Mouse (Mus musculus) spleen, adult 18-20 months (tissue): ENCODE measurements around the gene Plekhg5.
"Not testable (repeated sequence)": the region's sequence is repeated elsewhere in the genome, so short reads cannot be mapped to it uniquely, and the experiment has no call there.

ENCODE experiments used
- DNase-seq, 2 experiments: peaks; one replicate each; pipeline ENCODE4 v3.0.0; 2022; ENCODE audit warnings: mixed read lengths in 2 of 2

The Plekhg5 gene

DNA sequence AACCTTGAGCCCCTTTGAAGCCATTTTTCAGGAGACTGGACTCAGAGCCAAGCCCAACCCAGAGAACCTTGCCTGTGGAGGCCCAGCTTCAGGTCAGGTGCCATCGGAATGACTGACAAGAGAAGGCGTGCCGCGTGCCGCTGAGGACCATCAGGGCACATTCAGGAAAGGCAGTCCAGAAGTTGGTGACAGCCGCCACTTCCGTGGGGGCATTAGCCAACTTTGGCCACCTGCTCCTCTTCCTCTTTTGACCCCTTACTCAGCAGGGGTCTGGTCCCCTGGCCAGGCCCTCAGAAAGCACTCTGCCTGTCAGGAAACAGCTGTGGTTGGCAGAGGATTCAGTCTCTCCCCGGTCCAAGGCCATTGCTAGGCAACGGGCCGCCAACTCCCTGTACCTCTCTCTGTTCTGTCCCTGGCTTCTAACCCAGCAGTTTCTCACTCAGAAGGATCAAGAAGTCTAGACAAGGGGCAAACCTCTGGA lies at the start of gene Plekhg5:
Gene Plekhg5, plus strand, starts transcription at position 378 of the 481 bp plus-strand sequence.
- DNase-seq = no peak

DNA sequence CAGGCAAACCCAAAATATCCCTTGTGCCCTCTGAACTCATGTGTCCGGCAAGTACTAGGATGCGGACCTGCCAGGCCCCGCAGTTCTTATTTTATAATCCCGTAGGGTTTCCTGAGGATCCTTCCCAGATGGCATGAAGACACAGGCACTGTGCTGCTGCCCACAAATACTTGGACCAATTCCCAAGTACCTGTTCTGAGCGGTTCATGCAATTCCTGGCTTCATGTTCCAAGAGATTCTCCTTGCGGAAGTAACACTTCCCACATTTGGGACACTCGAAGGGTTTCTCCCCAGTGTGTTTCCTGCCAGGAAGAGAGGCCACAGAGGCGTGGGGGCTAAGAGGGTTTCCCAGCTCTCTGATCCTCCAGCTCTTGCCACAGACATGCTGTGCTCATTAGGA lies 49.8 kb upstream of the Plekhg5 start:
- no peak for DNase-seq

DNA sequence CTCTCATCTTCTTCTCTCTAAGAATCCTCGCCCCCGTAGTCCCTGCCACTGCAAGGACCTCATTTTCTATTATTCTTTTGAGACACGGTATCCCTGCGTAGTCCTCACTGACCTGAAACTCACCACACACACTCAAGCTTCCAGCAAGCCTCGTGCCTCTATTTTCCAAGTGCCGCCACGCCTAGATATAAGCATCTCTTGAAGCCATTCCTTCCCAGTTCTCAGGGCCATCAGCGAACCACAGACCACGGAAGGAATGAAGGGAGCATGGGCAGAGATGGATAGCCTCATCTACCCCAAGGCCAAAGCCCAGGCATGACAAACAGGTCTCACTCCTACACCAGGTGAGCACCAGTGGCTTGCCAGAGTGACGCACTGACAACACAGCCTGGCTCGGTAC lies 47.8 kb upstream of the Plekhg5 start:
- DNase-seq = no peak

DNA sequence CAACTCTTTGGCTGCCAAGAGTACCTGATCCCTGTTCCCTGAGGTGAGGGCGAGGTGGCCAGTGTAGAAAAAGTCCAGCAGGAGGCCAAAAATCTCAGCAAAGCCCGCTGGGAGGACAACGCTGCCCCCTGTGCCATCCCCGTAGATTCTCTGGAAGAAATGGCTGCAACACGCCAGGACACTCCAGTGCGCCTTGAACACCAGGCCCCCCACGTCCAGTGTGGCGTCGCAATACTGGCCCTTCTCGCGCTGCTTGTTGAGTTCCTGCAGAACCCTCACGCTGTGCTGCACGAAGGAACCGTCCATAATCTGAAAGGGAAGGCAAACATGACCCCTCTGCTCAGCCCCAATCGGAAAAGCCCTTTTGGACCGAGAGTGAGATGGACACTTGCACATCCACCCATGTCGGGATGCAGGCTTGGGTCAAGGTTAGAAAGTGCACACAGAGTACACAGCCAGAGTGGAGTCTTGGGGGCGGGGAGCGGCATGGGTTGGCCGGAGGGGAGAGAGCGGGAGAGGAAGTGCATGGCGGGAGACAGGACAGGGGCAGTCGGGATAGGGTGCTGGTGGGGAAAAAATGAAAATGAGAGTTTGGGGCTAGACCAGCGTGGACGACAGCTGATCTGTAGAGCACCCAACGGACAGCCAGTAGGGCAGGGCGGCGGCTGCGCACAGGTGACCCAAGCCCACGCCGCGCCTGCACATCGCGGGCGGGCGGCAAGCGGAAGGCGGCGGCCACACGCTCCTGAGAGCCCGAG lies 45.4 kb upstream of the Plekhg5 start:
- DNase-seq = no peak

DNA sequence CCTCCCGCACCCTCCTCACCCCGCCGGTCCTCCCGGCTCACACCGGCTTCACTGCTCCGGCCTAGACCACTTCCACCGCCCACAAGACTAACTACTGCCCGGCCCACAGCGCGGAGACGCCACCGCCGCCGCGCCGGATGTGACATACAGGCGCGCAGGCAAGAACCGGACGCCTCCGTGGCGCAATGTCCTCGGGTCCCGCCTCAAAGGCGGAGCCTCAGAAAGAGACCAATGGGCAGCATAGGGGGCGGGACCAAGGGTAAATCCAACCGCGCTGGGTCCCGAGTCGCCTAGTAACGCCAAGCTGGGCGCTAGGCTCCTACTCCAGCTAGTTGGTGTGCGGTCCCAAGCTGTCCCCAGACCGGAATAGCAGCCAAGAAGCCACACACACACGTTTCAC lies 44.8 kb upstream of the Plekhg5 start, which contains the start of gene Zbtb48:
Gene Zbtb48, minus strand, starts transcription at position 148 of the 400 bp plus-strand sequence.
- DNase-seq = peak; percentile 90 to 94

DNA sequence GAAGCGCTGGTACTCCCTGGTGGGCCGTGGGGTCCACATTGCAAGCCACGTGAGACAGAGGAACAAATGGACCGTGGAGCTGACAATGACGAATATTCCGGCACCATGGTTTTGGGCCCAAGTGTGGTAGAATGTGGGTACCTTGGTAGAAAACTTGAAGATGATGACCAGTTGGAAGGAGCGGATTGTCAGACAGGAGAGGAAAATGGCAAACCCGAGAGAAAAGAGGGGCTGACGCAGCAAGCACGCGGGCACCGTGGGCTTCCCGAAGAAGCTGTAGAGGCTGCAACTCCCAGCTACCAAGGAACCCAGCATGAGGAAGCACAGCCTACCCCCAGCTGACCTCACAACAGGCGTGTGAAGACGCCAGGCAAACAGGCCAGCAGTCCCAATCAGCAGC lies 43.8 kb upstream of the Plekhg5 start:
- no peak for DNase-seq

DNA sequence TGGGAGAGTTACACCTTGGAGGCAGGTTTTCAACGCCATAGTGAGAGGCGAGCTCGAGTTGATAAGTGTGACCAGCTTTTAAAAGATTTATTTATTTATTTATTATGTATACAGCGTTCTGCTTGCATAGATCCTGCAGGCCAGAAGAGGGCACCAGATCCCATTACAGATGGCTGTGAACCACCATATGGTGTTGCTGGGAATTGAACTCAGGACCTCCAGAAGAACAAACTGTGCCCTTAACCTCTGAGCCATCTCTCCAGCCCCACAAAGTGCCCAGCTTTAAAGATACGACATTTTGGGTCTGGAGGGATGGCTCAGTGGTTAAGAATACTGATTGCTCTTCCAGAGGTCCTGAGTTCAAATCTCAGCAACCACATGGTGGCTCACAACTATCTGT lies 43.2 kb upstream of the Plekhg5 start:
- DNase-seq = no peak

DNA sequence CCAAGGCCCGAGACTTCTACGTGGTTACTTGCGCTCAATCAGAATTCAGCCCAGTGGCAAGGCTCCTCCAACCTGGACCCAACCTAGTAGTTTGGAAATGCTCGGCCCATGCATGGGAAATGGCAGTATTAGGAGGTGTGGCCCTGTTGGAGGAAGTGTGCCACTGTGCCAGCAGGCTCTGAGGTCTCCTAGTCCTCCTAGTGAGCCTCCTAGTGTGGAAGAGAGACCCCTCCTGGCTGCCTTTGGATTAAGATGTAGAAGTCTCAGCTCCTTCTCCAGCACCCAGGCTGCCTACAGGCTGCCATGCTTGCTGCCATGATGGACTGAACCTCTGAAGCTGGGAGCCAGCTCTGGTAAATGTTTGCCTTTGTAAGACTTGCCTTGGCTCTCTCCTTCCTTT lies 42.3 kb upstream of the Plekhg5 start:
- DNase-seq = no peak

DNA sequence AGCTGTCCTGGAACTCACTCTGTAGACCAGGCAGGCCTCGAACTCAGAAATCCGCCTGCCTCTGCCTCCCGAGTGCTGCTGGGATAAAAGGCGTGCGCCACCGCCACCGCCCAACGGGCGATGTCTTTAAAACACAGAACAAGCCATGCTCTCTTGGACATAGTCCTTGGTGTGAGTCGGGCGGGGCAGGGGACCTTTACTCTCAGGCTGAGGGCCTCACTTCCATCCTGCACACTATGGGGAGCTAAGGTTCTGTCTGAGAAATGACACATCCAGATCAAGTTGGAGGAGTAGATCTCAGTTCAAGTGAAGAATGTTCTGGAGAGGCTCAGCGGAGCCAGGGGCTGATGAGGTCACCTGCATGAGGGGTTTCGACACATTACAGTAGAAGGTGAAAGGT lies 39.4 kb upstream of the Plekhg5 start:
- no peak for DNase-seq

DNA sequence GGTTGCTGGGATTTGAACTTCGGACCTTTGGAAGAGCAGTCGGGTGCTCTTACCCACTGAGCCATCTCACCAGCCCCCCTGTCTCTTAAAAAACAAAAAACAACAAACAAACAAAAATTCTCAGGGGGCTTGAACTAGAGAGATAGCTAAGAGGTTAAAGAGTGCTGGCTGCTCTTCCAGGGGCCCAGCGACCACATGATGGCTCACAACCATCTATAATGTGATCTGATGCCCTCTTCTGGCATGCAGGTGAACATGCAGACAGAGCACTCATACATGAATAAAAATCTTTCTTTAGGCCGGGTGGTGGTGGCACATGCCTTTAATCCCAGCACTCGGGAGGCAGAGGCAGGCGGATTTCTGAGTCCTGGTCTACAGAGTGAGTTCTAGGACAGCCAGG lies 35.8 kb upstream of the Plekhg5 start:
- not testable (repeated sequence) for DNase-seq

DNA sequence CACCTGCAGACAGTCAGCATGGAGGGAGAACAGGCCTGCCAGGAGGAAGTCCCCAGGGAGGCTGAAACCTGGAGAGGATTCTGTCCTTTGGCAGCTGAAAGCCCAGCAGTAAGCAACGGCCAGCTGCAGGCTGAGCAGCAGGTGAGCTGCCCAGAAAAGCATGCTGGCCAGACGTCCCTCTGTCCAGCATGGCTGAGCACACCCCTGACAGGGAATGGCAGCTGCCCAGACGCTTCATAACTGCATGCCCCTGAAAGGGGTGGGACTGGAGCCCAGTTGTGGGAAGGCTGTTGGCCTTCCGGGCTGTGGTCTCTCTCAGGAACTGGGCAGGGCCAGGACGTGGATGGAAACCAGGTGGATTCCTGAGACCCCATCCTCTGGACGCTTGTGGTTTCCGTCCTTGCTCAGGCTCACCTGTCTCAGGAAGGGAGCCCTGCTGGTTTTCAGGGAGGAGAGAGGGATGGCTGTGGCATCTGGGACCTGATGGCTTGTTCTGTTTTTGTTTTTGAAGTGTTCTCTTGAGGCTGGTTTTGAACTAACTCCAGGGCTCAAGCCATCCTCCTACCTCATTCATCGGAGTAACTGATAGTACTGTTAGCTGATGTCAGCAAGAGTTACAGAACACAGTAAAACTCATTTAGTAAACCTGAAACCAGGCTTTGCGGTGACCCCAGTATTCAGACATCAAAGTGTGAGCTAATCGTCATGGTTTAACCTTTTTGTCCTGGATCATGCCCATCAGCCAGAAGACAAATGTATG lies 33.9 kb upstream of the Plekhg5 start, which contains the start of gene Tas1r1:
Gene Tas1r1, minus strand, starts transcription at position 344 of the 760 bp plus-strand sequence.
- no peak for DNase-seq

DNA sequence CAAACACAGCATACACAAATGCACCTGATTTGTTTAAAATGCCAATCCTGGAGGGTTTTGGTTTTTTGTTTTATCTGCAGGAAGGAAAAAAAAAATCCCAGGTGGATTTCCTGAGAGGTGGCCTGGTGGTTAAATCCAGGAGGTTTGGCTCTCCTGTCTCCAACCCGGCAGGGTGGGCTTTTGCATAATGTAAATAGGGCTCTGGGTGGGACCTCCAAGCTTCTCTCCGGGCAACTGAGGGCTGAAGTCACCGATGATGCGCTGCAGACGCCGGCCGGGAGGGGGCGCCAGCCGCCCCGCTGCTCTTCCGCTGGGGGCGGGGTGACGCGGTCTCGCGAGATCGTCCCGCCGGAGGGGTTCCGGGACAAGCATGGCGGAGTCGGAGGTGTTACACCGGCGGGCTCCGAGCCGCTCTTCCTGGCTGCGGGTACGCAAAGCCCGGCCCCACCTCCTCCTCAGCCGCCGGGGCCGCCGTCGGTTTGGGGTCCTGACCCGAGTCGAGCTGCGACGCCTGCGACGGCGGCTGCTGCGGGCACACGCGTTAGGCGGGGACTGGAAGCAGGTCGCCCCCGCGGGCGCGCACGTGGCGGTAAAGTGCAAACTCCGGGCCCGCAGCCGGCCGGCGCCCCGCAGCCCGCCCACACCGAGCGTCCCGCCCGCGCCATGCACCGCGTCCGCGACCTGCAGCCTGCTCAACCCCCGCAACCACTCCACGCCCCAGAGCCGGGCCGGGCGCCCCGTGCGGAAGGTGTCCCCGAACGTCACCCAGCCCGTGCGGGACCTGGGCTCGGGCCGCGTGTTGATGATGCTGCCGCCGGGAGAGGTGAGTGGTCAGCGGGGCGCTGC lies 33.1 kb upstream of the Plekhg5 start, which contains the start of gene Nol9:
Gene Nol9, plus strand, starts transcription at position 337 of the 846 bp plus-strand sequence.
- peak; percentile 89 to 97 for DNase-seq

DNA sequence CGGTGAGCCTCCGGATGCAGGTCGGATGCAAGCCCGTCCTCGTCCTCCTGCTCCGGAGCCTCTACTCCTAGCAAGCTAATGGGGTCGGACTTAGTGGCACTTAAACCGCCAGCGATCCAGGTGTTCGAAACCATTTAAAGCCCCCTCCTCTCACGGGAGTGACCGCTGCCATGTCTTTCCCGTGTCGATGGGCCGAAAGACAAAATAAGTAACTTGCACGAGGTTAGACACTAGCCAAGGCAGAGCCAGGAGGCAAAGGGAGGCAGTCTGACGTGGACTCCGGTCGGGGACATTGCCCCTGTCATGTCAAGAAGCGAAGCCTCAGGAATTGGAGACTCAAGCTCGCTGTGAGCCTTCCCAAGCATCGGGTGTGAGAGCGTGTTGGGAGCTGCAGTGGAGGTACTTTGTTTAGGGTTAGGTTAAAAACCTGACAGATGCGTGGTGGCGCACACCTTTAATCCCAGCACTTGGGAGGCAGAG lies 32.4 kb upstream of the Plekhg5 start:
- no peak for DNase-seq

DNA sequence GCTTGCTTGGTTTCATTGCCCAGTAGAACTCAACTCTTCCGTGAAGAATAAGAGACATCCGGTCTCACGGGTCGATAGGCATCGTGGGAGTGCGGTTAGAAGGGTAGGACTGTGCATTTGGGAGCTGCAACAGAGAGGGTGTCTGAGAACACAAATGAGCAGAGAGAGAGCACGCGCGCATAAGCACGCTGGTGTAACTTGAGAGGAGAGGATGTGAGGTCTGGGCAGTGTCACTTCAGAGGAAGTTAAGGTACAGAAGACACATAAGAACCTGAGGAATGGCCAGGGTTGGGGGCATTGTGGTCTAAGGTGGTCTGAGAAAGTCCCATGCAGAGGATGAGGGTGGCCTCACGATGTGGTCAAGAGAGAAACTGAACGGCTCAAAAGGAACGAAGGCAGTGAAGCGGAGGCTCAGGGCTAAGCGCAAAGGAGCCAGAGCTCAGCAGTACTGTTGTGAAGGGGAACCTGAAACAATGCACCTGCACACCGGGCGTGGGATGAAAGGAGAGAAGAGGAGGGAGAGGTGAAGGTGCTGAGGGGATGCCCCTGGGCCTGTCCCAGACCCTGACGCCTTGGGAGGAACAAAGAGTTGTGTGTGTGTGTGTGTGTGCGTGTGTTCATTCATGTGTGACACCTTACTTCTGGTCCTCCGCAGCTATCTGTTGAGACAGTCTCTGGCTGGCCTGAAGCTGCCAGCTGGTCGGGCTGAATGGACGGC lies 30.2 kb upstream of the Plekhg5 start:
- peak; percentile 27 to 31 for DNase-seq

DNA sequence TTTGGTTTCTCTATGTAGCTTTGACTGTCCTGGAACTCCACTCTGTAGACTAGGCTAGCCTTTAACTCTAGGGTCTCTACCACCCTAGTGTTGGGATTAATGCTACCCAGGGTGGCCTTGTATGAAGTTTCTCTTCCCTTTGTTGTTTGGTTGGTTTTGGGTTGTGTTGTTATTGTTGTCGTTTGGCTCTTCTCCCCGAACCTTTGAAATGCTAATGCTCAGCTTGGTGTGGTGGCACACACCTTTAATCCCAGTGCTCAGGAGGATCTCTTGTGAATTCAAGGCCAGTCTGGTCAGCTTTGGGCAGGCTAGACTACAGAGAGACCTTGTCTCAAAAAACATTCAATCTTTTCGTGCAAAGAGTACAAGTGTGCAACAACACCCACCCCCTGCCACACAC lies 29.1 kb upstream of the Plekhg5 start:
- DNase-seq = no peak

DNA sequence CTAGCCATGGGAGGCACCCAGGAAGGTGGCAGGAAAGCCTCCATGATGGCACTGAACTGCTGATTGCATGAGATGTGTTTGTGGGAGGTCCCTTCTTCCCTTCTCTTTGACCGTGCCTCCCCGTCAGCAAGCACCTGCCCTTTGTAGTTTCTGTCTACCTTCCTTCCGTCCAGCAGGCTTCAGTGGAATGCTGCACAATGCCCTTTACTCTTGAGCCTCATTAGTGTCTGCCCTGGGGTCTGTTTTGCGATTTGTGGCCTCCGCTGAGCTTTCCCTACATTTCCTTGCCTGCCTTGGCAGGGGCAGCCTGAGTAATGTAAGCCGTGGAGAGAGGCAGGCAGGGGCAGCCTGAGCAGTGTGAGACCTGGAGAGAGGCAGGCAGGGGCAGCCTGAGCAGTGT lies 27.7 kb upstream of the Plekhg5 start:
- no peak for DNase-seq

DNA sequence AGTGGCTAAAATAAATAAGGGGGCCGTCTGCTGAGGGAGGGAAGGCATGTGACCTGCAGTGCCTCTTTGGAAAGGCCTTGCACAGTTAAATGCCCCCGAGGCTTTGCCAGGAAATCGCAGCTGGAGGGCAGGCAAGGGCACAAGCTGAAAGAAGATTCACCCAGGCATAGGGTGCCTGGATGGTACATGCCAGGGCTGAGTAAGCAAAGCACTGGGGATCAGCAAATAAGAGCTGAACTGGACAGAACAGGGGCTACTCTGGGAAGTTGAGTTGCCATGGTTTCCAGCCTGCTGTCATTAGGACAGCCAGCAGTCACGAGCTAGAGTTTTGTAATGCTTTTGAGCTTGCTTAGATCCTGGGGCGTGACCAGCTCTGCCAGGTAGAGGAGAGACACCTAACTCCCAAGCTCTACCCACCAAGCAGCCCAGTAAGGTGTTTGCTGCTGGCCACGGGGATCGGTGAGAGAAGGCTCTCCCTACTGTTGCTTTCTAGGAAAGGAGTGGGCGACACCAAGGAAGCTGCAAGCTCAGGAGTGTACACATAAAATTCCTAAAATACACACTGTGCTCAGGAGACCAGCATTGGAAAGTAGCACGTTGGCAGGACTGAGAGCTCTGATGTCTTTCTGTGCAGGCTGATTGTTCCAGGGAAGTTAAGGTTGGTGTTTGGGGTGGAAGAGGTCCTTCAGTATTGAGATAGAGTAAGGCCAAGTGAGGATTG lies 9.7 kb upstream of the Plekhg5 start:
- DNase-seq = no peak

DNA sequence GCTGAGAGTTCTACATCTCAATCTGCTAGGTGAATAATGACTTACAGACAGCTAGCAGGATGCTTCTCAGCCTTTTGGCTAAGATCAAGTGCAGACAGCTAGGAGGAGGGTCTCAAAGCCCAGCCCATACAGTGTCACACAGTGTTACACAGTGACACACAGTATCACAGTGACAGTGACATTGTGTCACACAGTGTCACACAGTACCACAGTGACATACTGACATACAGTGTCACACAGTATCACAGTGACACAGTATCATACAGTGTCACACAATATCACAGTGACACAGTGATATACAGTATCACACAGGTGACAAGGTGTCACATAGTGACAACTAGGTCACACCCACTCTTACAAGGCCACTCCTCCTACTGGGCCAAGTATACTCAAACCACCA lies 5.0 kb upstream of the Plekhg5 start:
- no peak for DNase-seq

DNA sequence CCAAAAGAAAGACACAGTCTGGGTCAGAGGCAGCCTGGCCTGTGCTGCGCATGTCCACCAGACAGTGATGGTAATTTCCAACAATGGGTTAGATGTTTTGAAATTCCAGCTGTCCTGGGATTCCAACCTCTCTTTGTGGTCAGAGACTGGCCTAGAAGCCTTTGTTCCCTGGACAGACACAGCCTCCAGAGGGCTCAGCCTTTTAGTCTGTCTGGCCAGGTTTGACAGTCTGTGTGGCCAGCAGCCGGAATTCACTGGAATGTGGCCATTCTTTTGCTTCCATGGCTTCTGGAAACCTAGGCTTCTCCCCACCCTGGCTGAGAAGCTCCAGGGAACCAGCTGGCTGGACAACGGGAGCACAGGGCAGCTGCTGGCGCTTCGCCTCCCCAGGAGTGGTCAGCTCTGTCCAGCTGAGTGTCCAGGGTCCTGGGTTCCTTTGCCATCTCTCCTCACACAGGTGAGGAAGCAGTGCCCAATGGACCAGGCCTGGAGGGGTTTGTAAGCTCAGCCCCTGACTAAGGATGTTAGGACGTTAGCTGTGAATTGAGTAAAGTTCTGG lies 4.1 kb upstream of the Plekhg5 start:
- DNase-seq = no peak

DNA sequence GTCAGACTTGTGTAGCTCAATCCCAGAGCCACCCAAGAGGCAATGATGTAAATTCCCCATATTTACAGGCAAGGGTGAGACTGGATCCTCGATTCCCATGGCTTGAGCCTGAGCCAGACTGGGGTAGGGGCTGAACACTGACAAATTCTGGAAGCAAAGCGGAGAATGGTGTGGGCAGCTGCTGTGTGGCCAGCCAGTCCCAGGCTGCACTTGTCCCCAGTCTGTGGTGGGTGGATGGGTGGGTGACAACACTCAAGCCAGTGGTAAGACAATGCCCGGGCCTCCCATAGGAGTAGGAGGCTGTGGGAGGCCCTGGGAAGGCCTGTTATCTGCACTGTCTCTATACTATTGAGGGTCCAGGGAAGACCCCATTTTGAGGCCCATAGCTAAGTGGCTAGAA lies 3.1 kb upstream of the Plekhg5 start:
- DNase-seq = no peak
